Mouse (Mus musculus) cerebellum, adult 11-12 months (tissue): ENCODE data around the gene Scamp1.
"Not testable (repeated sequence)": the region's sequence is repeated elsewhere in the genome, so short reads cannot be mapped to it uniquely, and the experiment has no call there.

Experiments used
- DNase-seq: peaks from one replicate; pipeline ENCODE4 v3.0.0; 2022

Scamp1 gene

DNA sequence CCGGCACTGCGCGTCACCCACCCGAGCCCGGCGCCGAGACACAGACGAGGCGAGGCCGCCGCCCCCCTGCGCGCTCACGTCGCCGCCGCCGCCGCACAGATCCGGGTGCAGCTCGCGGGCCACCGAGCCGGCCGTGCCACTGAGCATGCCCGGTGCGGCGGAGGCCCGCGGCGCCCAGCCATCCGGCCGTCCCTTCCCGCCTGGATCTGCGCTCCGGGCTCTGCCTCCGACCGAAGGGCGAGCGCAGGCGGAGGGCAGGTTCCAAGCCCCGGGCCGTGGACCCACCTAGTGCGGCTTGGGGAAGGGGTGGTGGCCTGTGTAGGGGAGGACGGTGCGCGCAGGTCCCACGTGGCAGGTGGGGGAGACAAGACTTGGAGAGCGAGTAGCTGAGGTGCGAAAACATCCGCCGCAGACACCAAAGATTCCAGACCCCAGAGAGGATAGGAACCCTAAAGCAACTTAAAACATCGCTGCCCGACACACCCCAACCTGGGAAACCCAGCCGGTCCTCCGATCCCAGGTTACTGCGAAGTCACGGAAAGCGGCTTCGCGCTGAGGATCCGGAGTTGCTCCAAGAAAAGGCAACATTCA is at the start of gene Scamp1:
Gene Scamp1 (minus strand): TSS at position 577 of the 591 bp plus-strand sequence.
- peak; percentile 92 for DNase-seq

GRCm38 (mm10) chr13:94330392-94330979 is 44.8 kb upstream of the Scamp1 start:
- no peak for DNase-seq

DNA sequence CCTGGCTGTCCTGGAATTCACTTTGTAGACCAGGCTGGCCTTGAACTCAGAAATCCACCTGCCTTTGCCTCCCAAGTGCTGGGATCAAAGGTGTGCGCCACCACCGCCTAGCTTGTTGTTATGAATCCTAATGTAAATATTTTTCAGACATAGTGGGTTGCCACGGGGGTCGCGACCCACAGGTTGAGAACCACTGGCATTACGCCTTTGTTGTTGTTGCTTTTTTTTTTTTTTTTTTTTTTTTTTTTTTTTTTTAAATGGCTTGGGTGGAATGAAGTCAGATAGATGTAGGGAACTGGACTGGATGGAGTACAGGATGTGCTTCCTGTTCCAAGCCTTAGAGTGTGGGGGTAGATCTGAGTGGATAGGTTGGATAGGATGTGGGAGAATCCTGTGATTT is 43.3 kb upstream of the Scamp1 start:
- DNase-seq = not testable (repeated sequence)

DNA sequence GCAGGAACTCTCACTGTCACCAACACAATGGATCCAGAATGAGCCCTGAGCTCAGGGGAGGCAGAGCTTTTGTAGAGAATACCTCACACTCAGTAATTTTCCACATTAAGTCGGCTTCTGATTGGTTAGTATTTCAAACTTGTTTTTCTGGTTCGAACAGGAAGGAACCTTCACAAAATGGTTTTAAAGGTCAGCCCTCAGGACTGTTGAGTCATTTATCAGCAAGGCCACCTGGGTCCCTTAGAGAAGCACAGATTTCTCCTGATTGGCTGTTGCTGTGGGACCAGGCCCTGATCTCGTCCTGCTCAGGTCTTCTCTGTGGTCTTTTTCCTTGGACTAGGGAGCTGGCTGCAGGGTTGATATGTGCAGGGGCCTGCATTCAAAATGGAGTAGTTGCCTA is 42.4 kb upstream of the Scamp1 start:
- DNase-seq = no peak

DNA sequence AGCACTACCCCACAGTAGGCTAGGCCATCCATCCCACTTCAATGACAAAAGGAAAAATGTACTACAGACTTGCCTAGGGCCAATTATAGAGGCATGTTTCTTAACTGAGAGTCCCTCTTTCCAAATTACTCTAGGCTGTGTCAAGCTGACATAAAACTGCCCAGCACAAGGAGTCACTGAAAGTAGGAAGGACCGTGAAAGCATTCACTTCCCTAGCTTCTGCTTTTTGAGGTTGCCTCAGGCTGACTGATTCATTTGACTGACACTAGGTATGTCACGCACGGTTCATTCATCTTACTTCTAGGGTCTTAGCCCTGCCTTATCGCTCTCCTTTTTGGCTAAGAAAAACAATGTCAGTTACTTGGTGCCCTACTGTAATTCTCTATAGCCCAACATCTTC is 36.8 kb upstream of the Scamp1 start:
- DNase-seq = no peak

GRCm38 (mm10) chr13:94321094-94321792 is 35.6 kb upstream of the Scamp1 start:
- no peak for DNase-seq

GRCm38 (mm10) chr13:94316975-94317511 is 31.4 kb upstream of the Scamp1 start:
- no peak for DNase-seq

- not testable (repeated sequence) for DNase-seq
These were observed 27.2 kb upstream of the Scamp1 start for GRCm38 (mm10) chr13:94312812-94313211.

DNA sequence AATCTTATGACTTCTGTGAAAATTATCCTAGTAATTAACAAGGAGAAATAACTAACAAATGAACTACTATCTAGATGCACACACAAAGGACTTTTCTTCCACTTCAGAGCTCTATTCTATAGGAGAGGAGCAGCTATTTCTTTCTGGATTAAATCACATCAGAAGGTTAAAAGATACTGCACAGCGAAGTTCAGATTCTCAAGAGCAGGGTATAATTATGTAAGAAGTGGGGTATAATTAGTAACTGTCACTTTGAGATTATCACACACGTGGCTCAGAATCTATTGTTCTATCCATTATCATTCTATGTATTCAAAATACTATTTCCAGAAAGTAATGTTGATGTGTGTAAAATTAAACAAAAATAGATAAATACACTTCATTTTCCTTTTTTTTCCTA is 22.6 kb upstream of the Scamp1 start:
- no peak for DNase-seq

GRCm38 (mm10) chr13:94307531-94307930 is 21.9 kb upstream of the Scamp1 start:
- DNase-seq = no peak

DNA sequence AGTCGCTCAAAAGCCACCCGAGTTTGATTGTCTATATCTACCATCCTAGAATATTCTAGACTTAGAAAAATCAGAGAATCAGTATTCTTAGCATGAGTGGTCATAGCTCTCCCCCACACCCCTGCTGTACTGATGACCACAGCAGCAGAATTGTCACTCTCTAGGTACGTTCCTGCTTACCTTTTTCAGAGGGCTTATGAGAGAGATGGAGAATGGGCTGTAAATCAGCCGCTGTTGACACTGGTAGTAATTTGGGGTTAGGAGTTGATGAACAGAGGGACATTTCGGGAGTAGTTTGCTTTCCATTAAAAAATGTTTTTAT is 21.3 kb upstream of the Scamp1 start:
- no peak for DNase-seq

GRCm38 (mm10) chr13:94306277-94306967 is 20.8 kb upstream of the Scamp1 start:
- no peak for DNase-seq

DNA sequence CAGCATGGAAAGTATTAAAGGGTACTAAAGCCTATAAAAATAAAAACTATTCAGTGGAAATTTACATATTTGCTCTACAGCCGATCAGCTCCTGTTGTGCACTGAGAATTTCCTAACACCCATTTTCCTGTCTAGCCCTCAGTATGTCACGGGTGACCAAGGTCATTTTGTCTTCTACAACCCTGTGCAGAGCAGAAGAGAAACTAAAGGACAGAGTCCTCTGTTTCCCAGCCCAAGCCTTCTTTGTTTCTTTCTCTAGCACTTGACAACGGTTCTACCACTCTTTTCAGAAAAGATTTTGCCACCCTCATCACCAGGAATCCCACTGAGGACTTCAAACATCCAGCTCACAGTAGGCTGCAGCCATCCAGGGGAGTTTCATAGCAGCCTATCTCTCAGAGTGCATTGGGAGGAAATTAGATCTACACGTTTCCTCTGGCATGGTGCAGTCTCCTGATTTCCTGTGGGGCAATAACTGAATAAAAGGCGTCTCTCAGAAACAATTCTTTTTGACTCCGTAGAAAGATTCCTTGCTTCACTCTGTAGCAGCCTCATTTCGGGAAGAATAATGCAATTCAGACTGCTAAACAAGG is 15.4 kb upstream of the Scamp1 start:
- no peak for DNase-seq

DNA sequence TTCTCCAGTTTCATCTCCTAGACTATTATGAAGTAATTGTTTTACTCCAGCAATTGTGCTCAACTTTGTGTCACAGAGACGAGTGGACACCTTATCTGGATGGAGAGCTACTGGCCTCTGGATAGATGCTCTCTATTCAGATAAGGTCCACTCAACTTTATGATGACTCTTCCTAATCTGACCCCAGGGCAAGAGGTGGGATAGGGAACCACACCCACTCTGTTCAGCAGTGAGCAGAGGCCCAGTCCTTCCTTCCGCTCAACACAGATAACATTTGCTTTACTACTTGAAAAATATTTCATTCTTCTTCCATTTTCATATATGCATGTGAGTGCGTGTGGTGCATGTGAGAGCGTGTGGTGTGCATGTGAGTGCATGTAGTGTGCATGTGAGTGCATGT is 14.6 kb upstream of the Scamp1 start:
- no peak for DNase-seq

DNA sequence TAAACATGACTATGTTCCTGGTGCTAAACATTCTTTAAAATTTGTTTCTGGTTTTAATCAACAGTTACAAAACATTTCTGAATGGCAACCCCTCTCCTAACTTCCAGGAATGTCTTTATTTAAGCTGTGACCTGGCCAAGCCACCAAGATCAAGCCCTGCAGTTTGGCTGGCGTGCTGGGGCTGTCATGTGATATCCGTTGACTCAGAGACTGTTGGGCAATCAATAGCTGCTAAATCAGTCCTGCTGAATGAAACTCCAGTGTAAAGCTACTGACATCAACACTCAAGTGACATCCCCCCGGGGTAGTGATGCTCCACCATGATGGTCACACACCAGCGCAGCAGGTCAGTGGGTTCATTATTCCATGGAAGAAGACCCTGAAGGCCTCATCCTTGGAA is 12.7 kb upstream of the Scamp1 start:
- DNase-seq = no peak

DNA sequence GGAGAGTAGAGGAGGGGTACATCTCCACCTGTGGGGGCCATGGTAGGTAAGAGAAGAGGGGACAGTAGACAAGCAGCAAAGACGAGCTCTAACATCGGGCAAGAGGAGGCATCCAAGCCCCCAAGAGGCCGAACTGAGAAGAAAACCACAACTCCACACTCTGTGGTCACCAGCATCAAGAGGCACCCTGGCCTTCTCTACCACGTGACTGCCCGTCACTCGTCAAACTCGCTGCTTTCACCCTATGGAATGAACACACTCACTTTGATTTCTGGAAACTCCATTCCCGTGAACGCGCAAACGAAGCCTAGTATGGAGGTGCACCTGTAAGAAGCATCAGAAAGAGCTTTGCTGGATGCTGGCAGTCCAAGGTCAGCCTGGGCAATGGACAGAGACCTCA is 10.7 kb upstream of the Scamp1 start:
- no peak for DNase-seq

DNA sequence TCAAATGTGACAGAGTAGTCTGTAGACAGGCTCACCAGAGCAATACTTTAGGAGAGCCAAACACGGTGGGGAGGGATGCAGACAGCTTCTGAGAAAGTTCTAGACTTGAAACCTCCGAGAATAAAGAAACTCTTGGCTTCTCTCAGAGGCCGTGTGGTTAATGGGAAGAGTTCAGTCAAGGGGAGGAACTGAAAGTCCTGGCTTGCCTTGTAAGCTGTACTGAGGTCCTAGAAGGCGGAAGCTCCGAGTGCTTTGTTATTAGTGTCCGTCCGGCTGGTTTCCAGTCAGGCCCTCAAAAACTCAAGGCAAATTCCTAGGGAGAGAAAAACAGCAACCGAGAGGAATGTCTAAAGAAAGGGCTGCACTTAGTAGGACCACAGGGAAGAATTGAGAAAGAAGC is 10.3 kb upstream of the Scamp1 start:
- no peak for DNase-seq

DNA sequence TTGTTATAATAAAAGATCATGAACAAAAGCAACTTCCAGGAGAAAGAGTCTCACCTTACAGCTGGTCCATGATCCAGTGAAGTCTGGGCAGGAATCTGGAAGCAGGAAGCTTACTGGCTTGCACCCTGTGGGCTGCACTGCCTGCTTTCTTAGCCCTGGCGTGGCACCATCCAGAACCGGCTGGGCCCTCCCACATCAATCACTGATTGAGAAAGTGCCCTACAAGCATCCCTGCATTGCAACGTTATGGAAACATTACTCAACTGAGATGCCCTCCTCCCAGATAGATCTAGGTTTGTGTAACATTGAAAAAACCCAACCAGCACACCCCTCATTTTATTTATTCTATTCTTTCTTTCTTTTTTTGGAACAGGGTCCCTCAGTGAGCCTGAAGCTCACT is 9.2 kb upstream of the Scamp1 start:
- DNase-seq = no peak

- DNase-seq = no peak
These were observed 8.3 kb upstream of the Scamp1 start for GRCm38 (mm10) chr13:94293911-94294310.

DNA sequence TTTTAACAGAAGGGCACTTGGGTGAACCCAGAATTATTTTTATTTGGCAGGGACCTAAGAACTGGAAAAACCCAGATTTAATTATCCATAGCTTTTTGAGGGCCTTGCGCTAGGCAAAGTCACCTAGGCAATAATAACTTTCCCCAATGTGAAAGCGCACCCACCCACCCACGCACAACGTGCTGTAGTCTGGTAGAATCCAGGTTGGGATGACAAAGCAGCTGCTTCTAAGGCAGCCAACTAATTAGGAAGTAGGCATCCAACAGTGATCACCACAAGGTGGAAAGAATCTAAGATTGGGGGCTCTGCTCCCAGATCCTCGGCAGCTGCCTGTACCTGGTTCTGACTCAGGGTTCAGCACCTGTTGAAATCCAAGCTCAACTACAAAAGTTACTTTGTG is 538 bp upstream of the Scamp1 start:
- DNase-seq = no peak

DNA sequence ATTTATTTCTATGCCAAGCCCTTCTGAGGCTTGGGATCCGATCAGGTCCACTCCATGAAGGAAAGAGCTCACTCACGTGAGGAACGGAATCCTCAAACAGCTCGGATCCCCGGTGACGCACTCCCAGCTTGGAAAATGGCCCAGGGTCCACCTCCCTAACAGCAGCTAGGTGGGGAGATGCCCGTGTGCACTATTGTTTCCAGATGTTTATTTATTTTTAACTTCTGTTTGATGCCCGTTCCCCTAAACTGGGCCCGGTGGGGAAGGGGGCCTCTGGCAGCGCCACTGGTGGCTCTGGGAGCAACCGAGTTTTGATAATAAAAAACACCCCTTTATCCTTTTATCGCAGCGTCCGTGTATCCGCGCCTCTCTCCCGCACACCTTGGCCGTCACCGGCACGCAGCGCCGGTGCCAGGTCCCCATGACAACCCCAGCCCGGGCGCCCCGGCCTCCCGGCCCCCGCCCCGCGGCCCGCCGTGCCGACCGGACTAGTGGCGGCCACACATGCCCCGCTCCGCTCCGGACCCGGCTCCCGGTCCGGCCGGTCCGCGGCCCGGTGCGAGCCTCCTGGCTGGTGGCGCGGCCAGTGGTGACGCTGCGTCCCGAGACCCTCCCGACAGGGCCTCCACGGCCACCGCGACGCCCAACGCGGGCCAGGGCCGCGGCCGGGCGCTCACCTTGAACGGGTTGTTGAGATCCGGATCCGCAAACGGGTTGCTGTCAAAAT is 951 bp downstream of the Scamp1 start:
- DNase-seq = peak; percentile 62

DNA sequence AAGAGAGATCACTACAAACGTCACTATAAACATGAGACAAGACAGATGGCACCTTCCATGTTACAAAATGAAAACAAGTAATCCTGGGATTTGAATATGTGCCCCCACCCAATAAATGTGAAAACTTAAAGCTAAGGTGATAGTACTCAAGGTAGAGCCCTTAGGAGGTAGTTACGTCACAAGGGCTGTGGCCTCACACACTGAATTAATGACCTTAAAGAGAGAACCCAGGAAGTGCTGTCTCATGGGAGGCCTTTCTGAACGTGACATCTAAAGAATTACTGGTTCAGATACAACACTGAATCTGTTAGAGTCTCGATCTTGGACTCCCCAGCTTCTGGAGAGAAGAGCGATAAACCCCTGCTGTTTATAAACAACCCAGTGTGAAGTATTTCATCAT is 6.2 kb downstream of the Scamp1 start:
- DNase-seq = no peak

DNA sequence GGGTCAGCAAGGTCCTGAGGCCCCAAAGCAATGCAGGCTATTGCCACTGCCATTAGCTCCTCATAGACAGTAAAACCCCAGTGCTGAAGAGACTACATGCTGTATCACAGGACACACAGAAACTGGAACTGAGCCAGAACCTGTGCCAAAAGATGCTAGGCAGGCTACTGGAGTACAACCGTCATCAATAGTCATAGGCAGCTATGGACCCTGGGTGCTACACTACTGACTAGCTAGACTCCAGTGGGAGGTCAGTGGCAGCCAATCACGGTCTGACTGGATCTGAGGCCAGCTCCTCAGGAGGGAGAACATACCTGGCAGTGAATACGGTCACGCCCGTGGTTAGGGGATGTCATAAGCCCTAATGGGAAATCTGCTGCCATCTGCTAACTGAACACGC is 14.4 kb downstream of the Scamp1 start:
- DNase-seq = peak; percentile 46
